Mouse (Mus musculus) spleen, postnatal 36 days (tissue): ENCODE data around the gene Rmnd5a.
A peak's percentile ranks its signal among the peaks of the same experiment; 100 is the strongest.

Experiments
- DNase-seq, 2 experiments: peaks; one replicate each; pipeline ENCODE4 v3.0.0; 2022; ENCODE audit warnings: low spot score in 2 of 2, mixed read lengths in 1 of 2

The Rmnd5a gene

DNA sequence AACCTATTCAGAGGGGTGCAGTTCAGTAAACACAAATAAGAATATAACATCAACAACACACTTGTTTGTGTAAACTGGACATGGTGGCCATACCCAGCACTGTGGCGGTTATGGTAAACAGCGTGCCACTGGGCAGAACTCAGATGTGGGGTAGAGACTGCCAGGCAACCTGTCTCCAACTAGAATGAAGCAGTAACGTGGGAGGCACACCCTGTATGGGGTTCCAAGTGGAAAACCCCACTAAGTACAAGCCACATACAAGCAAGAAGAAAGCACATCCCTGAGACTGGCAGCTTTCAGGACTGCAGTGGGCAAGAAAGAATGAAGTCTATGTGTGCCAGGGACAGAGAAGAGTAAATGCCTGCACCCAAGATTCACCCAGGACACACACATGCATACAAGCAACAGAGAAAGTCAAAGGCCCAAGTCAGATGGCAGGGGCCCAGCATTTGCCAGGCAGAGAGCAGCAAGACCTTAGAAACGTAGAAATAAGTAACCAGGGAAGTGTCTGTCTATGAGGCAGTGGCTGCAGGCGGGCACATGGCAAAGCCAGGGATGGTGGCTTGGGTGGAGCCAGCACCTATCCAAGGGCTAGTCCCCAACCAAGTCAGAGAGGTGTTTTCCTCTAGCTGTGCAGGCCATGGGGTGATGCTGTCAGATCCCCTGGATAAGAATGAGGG, 68.3 kb downstream of the Rmnd5a start:
- DNase-seq = no peak

- no peak for DNase-seq
Observed at GRCm38 (mm10) chr6:71371085-71371605, 69.3 kb downstream of the Rmnd5a start.

GRCm38 (mm10) chr6:71369416-71369815, 71.0 kb downstream of the Rmnd5a start:
- DNase-seq = peak in 1 of 2 experiments; percentile 8

DNA sequence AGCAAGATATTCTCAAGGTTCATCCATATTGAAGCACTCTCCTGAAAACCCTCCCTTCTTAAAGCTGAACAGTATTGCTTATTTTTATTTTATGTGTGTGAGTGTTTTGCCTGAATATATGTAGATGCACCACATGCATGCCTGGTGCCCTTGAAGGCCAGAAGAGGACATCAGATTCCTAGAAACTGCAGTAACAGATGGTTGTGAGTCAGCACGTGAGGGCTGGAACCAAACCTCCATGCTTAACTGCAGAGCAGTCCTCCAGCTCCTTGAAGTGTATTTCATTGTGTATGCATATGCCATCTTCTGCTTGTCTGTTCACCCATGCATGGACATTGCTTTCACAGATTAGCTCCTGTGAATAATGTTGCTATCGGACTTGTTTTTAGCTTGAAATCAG, 76.4 kb downstream of the Rmnd5a start:
- DNase-seq = no peak

- DNase-seq = no peak
Observed at GRCm38 (mm10) chr6:71361156-71361670, 79.2 kb downstream of the Rmnd5a start.

DNA sequence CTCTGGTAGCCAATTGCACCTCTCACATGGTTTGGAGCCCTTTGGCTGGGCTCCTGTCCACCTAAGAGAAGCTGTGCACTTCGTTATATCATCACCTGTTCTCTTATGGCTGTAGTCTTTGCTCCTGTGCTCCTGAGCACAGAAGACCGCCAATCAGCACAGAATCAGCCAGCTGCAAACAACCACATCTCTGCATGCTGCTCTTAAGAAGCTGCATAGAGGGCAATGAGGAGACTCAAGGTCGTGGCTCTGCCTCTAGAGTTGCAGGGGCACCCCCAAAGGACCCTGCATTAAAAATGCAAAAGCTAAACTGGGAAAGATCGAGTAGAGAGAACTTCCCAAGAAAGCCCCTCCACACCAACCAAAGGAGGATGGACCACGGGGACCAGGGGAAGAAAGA, 79.7 kb downstream of the Rmnd5a start:
- DNase-seq = no peak

DNA sequence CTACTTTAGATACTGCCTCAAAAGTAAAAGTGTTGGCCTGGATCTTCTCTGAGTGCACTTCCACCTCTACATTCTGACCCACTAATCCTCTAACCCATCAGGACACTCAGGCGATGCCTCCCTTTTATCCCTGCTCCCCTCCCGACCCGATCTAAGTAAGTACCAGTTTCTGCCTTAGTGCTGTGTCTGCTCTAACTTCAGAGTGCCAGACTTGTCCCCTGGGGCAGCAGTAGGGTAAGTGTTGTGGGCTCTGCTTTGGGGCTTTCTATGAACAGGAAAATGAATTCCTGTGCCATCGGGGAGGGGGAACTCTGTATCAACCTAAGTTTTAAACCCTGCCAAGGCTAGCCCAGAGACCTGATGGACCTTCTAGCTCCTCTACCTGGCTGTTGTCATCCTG, 80.2 kb downstream of the Rmnd5a start:
- no peak for DNase-seq

GRCm38 (mm10) chr6:71357493-71357892, 82.9 kb downstream of the Rmnd5a start:
- DNase-seq = peak in 1 of 2 experiments; percentile 10

GRCm38 (mm10) chr6:71353722-71354121, 86.7 kb downstream of the Rmnd5a start:
- DNase-seq = no peak

GRCm38 (mm10) chr6:71352866-71353427, 87.5 kb downstream of the Rmnd5a start:
- DNase-seq = no peak

DNA sequence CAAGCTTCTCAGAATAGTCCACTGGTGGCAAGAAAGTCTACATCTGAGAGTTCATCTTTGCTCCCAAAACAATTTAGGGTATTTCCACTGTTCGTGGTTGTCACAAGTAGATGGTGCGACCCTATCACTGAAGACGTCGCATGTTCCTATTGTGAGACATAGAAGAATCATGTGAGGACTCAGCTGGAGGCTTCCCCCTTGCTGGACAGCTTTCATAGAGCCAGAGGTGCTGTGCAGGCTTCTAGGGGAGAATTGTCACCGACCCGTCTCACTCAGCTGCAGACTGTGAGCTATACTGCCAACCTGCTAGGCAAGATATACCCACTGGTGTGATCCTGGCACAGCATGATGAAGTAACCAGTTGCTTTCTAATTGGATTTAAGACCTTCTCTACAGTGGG, 88.2 kb downstream of the Rmnd5a start:
- no peak for DNase-seq

DNA sequence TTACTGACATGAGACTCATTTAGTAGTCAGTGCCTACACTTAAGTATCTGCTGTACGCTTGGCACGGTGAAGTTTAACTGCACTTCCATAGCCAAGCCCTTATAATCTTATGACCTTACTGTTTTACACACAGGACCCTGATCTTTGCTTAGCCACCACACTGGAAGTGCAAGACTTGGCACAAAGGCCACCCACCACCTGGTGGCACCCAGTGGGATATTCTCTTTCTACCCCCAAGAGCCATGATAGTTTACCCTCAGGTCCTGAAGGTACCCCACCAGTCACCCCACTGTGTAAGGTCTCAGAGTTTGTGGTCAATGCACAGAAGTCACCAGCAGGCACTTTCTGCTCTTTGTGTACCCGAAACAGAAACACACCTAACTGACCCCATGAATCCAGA, 89.2 kb downstream of the Rmnd5a start:
- no peak for DNase-seq

- no peak for DNase-seq
Observed at GRCm38 (mm10) chr6:71348006-71348405, 92.4 kb downstream of the Rmnd5a start.

DNA sequence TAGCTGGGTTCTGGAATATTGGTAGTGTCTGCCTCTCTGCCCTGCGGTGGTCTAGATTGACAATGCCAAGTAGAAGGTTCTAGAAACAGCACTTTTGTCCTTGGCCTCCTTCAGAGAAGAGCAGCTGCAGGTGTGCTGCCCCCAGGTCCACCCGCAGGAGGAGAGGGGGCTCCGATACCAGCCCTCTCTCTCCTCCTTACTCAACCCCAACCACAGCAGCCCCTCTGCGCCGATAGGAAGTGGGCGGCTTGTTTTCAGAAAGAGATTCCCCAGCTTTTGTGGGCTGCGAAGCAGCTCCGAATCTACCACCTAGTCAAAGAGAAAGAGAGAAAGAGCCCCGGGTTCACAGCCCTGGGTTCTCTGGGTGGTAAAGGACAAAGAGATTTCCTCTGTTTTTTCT, 99.3 kb downstream of the Rmnd5a start:
- peak in 1 of 2 experiments; percentile 30 for DNase-seq

DNA sequence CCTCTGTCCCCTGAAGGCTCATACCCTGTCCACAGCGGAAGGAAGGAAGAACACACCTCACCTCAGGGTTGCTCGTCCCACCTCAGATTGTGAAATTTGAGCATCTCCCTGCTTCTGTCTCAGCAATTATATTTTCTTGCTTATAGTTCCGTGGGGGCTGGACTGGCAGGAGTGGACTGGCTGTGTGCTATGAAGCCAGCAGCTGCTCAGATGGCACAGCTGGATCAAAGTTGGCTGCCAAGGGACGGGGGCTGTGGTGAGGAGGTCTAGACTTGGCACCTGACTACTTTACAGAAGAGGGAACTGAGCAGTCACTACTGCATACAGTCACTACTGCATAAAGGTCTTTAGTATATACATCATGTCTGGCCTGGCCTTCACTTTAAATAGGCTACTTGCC, 101.1 kb downstream of the Rmnd5a start:
- no peak for DNase-seq

DNA sequence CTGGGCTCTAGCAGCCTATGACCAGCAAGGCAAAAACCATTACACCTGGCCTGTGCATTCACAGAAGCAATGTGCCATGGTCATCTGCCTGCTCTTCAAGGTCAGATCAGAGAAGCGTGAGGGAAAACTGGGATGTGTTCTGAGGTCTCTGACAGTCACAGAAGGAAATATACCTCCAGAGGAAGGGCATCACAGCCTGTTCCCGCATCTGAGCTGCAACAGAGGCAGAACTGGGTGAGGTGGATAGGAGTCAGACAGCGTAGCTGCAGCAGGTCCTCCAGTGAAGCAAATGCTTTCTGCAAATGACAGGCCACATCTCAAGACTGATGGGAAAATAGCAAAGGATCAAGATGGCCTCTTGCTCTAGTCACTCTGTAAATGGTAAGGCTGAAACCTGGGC, 101.5 kb downstream of the Rmnd5a start:
- no peak for DNase-seq
